Mouse (Mus musculus): ENCODE results near the gene Dab1. TPM values are rescaled to one million over a fixed set of nuclear protein-coding genes. Genes with fewer than 3 reads are reported as not detected.

Dab1 gene
- polyA plus RNA-seq, 1 experiment = not detected

GRCm38 (mm10) chr4:104656728-104657127 is 1037.6 kb downstream of the Dab1 start:
- TF ChIP-seq CTCF (IDR thresholded peaks at IDR 0.05; ENCODE audit: control insufficient read depth, insufficient read depth, insufficient read length) (no peak), USF1 (IDR thresholded peaks at IDR 0.05; ENCODE audit: low read depth) (no peak), FOSL1 (IDR thresholded peaks at IDR 0.05; ENCODE audit: insufficient read depth, low read length, poor library complexity, severe bottlenecking) (no peak), MYOG (IDR thresholded peaks at IDR 0.05; ENCODE audit: control insufficient read depth, extremely low read depth, insufficient read length) (no peak), MAX (IDR thresholded peaks at IDR 0.05) (no peak), MYOD1 (IDR thresholded peaks at IDR 0.05; ENCODE audit: control insufficient read depth, insufficient read length, low read depth) (no peak), CEBPB (IDR thresholded peaks at IDR 0.05; ENCODE audit: low read depth) (no peak)
- Histone ChIP-seq H3ac (ENCODE audit: control insufficient read depth, insufficient read length, low read depth) (no peak overlapping the region), H3K4me3 (ENCODE audit: insufficient read depth, poor library complexity, severe bottlenecking) (no peak overlapping the region), H3K27me3 (ENCODE audit: control insufficient read depth, insufficient read depth, insufficient read length) (no peaks in the 10 kb centered on the region), H3K79me2 (ENCODE audit: control insufficient read depth, insufficient read depth) (no peaks in the 10 kb centered on the region), H3K79me3 (ENCODE audit: low read depth) (no peaks in the 10 kb centered on the region), H3K36me3 (ENCODE audit: control insufficient read depth, insufficient read depth) (no peaks in the 10 kb centered on the region)

- no peak overlapping the region for H3ac ChIP-seq (ENCODE audit: control insufficient read depth, insufficient read length, low read depth)
- no peak overlapping the region for H3K4me3 ChIP-seq (ENCODE audit: insufficient read depth, poor library complexity, severe bottlenecking)
- H3K79me3 ChIP-seq (ENCODE audit: low read depth) = no peaks in the 10 kb centered on the region
- H3K27me3 ChIP-seq (ENCODE audit: control insufficient read depth, insufficient read depth, insufficient read length) = no peaks in the 10 kb centered on the region
- TF ChIP-seq USF1 (IDR thresholded peaks at IDR 0.05; ENCODE audit: low read depth) (no peak), MYOD1 (IDR thresholded peaks at IDR 0.05; ENCODE audit: control insufficient read depth, insufficient read length, low read depth) (no peak), FOSL1 (IDR thresholded peaks at IDR 0.05; ENCODE audit: insufficient read depth, low read length, poor library complexity, severe bottlenecking) (no peak), MYOG (IDR thresholded peaks at IDR 0.05; ENCODE audit: control insufficient read depth, extremely low read depth, insufficient read length) (no peak), CTCF (IDR thresholded peaks at IDR 0.05; ENCODE audit: control insufficient read depth, insufficient read depth, insufficient read length) (no peak)
- H3K79me2 ChIP-seq (ENCODE audit: control insufficient read depth, insufficient read depth) = no peaks in the 10 kb centered on the region
- H3K36me3 ChIP-seq (ENCODE audit: control insufficient read depth, insufficient read depth) = no peaks in the 10 kb centered on the region
Observed at GRCm38 (mm10) chr4:104662841-104663614, 1043.9 kb downstream of the Dab1 start.

- Histone ChIP-seq H3K27me3 (ENCODE audit: control insufficient read depth, insufficient read depth, insufficient read length) (no peaks in the 10 kb centered on the region), H3K36me3 (ENCODE audit: control insufficient read depth, insufficient read depth) (no peaks in the 10 kb centered on the region), H3K79me2 (ENCODE audit: control insufficient read depth, insufficient read depth) (no peaks in the 10 kb centered on the region), H3K4me3 (ENCODE audit: insufficient read depth, poor library complexity, severe bottlenecking) (no peak overlapping the region), H3K79me3 (ENCODE audit: low read depth) (no peaks in the 10 kb centered on the region), H3ac (ENCODE audit: control insufficient read depth, insufficient read length, low read depth) (no peak overlapping the region)
- no peak for TF ChIP-seq MYOD1 (IDR thresholded peaks at IDR 0.05; ENCODE audit: control insufficient read depth, insufficient read length, low read depth)
- no peak for TF ChIP-seq CEBPB (IDR thresholded peaks at IDR 0.05; ENCODE audit: low read depth)
- no peak for TF ChIP-seq FOSL1 (IDR thresholded peaks at IDR 0.05; ENCODE audit: insufficient read depth, low read length, poor library complexity, severe bottlenecking)
- no peak for TF ChIP-seq MYOG (IDR thresholded peaks at IDR 0.05; ENCODE audit: control insufficient read depth, extremely low read depth, insufficient read length)
- no peak for TF ChIP-seq USF1 (IDR thresholded peaks at IDR 0.05; ENCODE audit: low read depth)
- TF ChIP-seq CTCF (IDR thresholded peaks at IDR 0.05; ENCODE audit: control insufficient read depth, insufficient read depth, insufficient read length) = no peak
- no peak for TF ChIP-seq MAX (IDR thresholded peaks at IDR 0.05)
Observed at GRCm38 (mm10) chr4:104665553-104665952, 1046.4 kb downstream of the Dab1 start.

- Histone ChIP-seq H3K79me2 (ENCODE audit: control insufficient read depth, insufficient read depth) (no peaks in the 10 kb centered on the region), H3K4me3 (ENCODE audit: insufficient read depth, poor library complexity, severe bottlenecking) (no peak overlapping the region), H3ac (ENCODE audit: control insufficient read depth, insufficient read length, low read depth) (no peak overlapping the region), H3K27me3 (ENCODE audit: control insufficient read depth, insufficient read depth, insufficient read length) (no peaks in the 10 kb centered on the region), H3K79me3 (ENCODE audit: low read depth) (no peaks in the 10 kb centered on the region), H3K36me3 (ENCODE audit: control insufficient read depth, insufficient read depth) (no peaks in the 10 kb centered on the region)
- no peak for TF ChIP-seq USF1 (IDR thresholded peaks at IDR 0.05; ENCODE audit: low read depth)
- no peak for TF ChIP-seq CTCF (IDR thresholded peaks at IDR 0.05; ENCODE audit: control insufficient read depth, insufficient read depth, insufficient read length)
- TF ChIP-seq MAX (IDR thresholded peaks at IDR 0.05) = no peak
- no peak for TF ChIP-seq MYOG (IDR thresholded peaks at IDR 0.05; ENCODE audit: control insufficient read depth, extremely low read depth, insufficient read length)
- no peak for TF ChIP-seq CEBPB (IDR thresholded peaks at IDR 0.05; ENCODE audit: low read depth)
- no peak for TF ChIP-seq FOSL1 (IDR thresholded peaks at IDR 0.05; ENCODE audit: insufficient read depth, low read length, poor library complexity, severe bottlenecking)
- no peak for TF ChIP-seq MYOD1 (IDR thresholded peaks at IDR 0.05; ENCODE audit: control insufficient read depth, insufficient read length, low read depth)
Observed at GRCm38 (mm10) chr4:104666831-104667551, 1047.8 kb downstream of the Dab1 start.

- Histone ChIP-seq H3K79me3 (ENCODE audit: low read depth) (no peaks in the 10 kb centered on the region), H3ac (ENCODE audit: control insufficient read depth, insufficient read length, low read depth) (no peak overlapping the region), H3K79me2 (ENCODE audit: control insufficient read depth, insufficient read depth) (no peaks in the 10 kb centered on the region)
Observed at GRCm38 (mm10) chr4:104668061-104668460, 1048.9 kb downstream of the Dab1 start.

More at GRCm38 (mm10) chr4:104668061-104668460, 1048.9 kb downstream of the Dab1 start:
- H3K4me3 ChIP-seq (ENCODE audit: insufficient read depth, poor library complexity, severe bottlenecking) = no peak overlapping the region
- no peaks in the 10 kb centered on the region for H3K36me3 ChIP-seq (ENCODE audit: control insufficient read depth, insufficient read depth)
- H3K27me3 ChIP-seq (ENCODE audit: control insufficient read depth, insufficient read depth, insufficient read length) = no peaks in the 10 kb centered on the region
- TF ChIP-seq MYOD1 (IDR thresholded peaks at IDR 0.05; ENCODE audit: control insufficient read depth, insufficient read length, low read depth) = no peak
- TF ChIP-seq CEBPB (IDR thresholded peaks at IDR 0.05; ENCODE audit: low read depth) = no peak
- TF ChIP-seq USF1 (IDR thresholded peaks at IDR 0.05; ENCODE audit: low read depth) = no peak
- TF ChIP-seq FOSL1 (IDR thresholded peaks at IDR 0.05; ENCODE audit: insufficient read depth, low read length, poor library complexity, severe bottlenecking) = no peak
- no peak for TF ChIP-seq MYOG (IDR thresholded peaks at IDR 0.05; ENCODE audit: control insufficient read depth, extremely low read depth, insufficient read length)
- TF ChIP-seq MAX (IDR thresholded peaks at IDR 0.05) = no peak
- no peak for TF ChIP-seq CTCF (IDR thresholded peaks at IDR 0.05; ENCODE audit: control insufficient read depth, insufficient read depth, insufficient read length)
